Mouse (Mus musculus) layer of hippocampus, postnatal 10 days (tissue): ENCODE measurements around the gene B4galnt3. TPM values are rescaled to one million over a fixed set of nuclear protein-coding genes. Genes with fewer than 3 reads are reported as not detected.

Experiments
- total RNA-seq, 2 experiments: library from RNA; stranded (reverse); gene quantifications; 2 replicates each; pipeline ENCODE4 v1.2.3; 2021

Gene B4galnt3
- total RNA-seq, 2 experiments from 2014 or later = 1.9 to 2.2 TPM

Other genes starting within 250 kb of the B4galnt3 start
- under 1 TPM in 1 of 2 experiments, not detected in 1; 0.56 TPM for gene Ninj2, start 201.2 kb downstream of the B4galnt3 start, total RNA-seq
- not detected for gene D330020A13Rik, start 195 bp downstream of the B4galnt3 start, total RNA-seq
- 10 to 100 TPM; 34.2 to 39.2 TPM for gene Kdm5a, start 69.6 kb upstream of the B4galnt3 start, total RNA-seq
- 1 to 10 TPM; 8.3 to 8.4 TPM for gene Ccdc77, start 69.8 kb upstream of the B4galnt3 start, total RNA-seq
- 1 to 10 TPM; 4.0 to 4.1 TPM for gene Il17ra, start 168.7 kb upstream of the B4galnt3 start, total RNA-seq
- 10 to 100 TPM; 38.2 to 42.5 TPM for gene Tmem121b, start 199.2 kb upstream of the B4galnt3 start, total RNA-seq
- 10 to 100 TPM; 34.3 to 37.2 TPM for gene Hdhd5, start 236.8 kb upstream of the B4galnt3 start, total RNA-seq